Mouse (Mus musculus) induced T-regulatory cell, adult 2 months (primary cell): ENCODE measurements around the gene Gtdc1.

ENCODE experiments used
- DNase-seq: peaks from one replicate; pipeline ENCODE4 v3.0.0-alpha.2; 2012; ENCODE audit warnings: low read depth

Gtdc1 gene

GRCm38 (mm10) chr2:44583491-44583890 is 344.0 kb downstream of the Gtdc1 start:
- DNase-seq, result no peak

DNA sequence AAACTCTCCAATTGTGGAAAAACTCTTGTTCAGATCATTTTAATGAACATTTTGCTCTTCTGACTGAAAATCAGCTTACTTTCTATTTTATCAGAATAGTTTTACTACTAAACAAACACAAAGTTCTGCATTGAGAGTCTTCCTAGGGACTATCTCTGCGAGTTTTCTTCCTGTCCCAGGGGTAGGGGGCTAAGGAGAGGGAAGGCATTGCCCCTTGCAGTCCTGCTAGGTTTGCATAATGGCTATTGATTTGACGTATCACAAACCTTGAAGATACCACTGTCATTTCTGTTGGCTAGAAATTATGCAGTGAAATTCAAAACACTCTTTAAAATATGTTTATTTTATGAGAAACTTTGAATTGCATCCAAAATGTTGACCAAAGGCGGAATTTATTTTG is 355.6 kb downstream of the Gtdc1 start:
- DNase-seq, result no peak

GRCm38 (mm10) chr2:44571156-44571555 is 356.3 kb downstream of the Gtdc1 start:
- no peak for DNase-seq

GRCm38 (mm10) chr2:44569140-44569952 is 358.1 kb downstream of the Gtdc1 start:
- DNase-seq, result no peak

- no peak for DNase-seq
These were observed 362.4 kb downstream of the Gtdc1 start for GRCm38 (mm10) chr2:44564776-44565692.

DNA sequence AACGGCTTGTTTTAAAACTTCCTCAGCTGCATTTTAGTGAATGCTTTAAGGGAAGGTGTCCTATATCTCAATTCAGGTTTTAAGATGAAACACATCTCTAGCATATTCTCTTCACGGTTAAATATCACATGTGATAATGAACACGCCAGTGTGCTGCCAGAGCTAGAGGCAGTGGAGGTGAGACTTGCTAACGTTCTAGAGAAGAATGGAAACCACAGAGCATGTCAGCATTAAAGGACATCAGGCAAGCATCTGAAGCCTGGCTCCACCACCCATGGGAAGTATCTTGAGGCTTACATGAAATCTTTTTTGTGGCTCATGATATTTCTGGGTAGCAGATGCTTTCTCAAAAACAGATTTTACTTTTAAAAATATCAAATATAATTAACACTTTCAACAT is 365.7 kb downstream of the Gtdc1 start:
- DNase-seq, result no peak

DNA sequence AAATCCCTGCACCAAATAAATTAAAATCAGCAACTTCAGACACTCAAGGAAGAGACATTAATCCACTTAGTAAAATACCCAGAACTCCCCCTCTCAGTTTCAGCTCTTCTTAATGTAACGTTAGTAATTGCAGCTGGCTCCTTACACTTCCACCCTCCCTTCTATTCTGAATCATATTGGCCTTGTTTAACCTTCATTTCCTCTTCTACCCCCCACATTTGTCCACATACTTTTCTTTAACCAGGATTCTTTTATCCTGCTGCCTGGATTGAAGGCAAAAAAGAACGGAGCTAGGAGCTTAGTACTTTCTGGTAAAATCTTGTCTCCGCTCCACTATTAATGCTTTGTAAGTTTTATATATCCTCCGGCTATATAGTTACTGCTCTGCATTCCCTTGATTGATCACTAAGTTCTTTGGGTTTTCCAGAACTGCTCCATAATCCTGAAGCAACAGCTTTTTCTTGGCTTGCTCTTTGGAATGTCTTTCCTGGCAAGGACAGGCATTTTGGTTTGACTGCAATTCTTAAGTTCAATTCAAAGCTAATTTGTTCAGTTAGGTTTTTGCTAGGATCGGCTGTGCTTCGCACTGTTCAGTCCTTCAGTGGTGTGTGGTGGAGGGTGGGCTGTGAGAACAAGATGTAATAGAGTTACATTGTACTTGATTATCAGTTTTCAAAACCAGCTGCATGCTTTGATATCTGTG is 368.1 kb downstream of the Gtdc1 start:
- no peak for DNase-seq

GRCm38 (mm10) chr2:44557669-44558281 is 369.7 kb downstream of the Gtdc1 start:
- no peak for DNase-seq

DNA sequence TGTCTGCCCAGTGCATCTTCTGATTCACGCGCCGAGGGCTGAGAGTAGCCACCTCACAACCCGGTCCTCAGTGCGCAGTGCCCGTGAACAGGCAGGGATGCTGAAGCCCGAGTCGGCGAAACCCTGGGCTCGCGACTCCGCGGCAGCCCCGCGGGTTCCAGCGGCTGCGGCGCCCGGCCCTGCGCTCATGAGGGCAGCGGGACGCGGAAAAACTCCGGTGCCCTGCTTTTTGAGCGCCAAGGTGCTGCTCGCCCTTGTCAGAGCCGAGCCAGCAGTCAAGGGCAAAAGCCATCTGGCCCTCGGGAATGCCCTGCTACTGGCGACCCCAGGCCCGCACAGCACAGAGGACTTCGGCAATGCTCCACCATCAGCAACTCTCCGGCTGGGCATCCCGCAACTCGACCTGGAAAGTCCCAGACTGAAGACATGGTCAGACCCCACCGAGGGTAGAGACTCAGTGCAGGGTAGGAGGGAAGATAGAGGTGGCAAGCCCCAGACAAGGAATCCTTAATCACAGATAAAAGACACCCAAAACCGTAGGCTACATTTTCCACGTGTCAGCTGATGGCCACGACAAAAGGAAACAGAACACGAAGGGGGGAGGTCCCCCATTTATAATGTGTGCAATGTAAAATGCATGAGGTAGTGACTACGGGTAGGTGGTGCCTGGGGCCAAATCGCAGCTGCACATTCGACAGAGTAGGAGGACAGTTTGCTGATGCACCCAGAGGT is 370.4 kb downstream of the Gtdc1 start:
- DNase-seq, result peak; percentile 21

- no peak for DNase-seq
These were observed 372.7 kb downstream of the Gtdc1 start for GRCm38 (mm10) chr2:44554716-44555115.

DNA sequence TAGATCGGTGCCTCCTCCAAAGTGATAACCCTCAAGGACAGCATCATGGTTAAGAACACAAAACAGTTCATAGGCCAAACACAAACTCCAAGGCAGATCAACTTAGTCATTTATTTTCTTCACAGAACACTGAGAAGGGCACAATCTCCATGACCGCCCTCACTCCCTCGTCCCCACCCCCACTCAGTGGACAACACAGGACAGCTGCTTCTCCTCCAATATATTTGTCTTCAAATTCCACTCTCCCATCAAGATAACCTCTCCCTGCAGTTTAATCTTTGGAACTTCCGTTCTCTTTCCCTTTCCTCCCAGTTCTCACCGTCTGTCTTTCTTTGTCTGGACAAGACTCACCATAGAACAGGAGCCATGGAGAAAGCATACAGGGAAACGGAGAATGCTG is 378.1 kb downstream of the Gtdc1 start:
- DNase-seq, result no peak

DNA sequence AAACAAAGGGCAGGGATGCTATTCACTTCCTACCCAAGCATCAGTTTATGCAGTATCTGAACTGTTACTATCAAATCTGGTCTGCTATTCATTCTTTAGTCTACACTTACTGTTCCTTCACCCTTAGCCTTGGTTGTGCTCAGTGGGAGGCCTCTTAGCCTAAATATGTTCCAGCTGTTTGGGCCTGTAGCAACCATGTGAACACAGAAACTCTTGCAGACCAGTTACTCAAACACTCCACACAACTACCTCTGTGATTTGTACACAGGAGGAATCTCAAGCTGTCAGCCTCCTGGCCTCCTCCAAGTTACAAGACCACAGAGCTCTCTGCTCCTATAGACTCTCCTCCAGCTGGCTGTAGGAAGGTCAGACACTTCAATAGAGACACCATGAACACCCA is 384.7 kb downstream of the Gtdc1 start:
- no peak for DNase-seq

- no peak for DNase-seq
These were observed 385.7 kb downstream of the Gtdc1 start for GRCm38 (mm10) chr2:44541726-44542125.

GRCm38 (mm10) chr2:44540881-44541280 is 386.6 kb downstream of the Gtdc1 start:
- no peak for DNase-seq

DNA sequence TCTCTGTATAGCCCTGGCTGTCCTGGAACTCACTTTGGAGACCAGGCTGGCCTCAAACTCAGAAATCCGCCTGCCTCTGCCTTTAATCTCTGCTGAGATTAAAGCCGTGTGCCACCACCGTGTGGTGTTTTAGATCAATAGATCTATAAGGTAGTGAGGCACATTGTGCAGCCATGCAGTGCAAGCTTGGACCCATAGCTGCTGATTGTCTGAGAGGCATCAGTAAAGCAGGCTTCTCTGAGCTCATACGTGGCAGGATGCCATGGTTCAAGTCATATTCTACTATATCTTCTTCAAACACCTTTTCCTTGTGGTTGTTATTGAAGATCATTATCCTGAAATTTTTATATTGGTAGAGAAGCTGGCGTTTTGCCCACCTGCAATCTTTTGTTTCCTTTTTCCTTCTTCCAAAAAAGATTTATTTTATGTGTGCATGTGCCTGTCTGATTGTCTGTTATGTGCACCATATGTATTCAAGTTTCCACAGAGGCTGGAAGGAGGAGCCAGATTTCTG is 388.3 kb downstream of the Gtdc1 start:
- no peak for DNase-seq

- DNase-seq, result no peak
These were observed 389.3 kb downstream of the Gtdc1 start for GRCm38 (mm10) chr2:44538135-44538534.

DNA sequence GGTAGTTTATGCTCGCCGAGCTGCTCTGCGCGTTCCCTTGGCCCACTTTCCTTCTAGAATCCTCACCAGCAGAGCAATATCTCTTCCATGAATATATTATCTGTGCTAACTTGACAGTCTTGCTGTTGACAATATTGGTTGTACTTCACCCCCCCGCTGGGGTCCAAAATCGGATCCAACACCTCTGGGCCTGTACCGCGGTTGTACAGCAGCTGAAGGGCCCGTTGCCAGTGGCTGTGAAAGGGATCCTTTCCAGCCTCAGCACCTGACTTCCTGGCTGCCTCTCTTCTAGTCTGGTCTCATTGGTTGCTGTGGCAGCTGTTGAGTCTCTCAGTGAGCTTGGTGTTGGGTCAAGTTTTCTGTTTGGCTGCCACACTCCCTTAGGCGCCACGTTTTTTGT is 391.7 kb downstream of the Gtdc1 start:
- no peak for DNase-seq

- DNase-seq, result no peak
These were observed 392.3 kb downstream of the Gtdc1 start for GRCm38 (mm10) chr2:44535136-44535675.

DNA sequence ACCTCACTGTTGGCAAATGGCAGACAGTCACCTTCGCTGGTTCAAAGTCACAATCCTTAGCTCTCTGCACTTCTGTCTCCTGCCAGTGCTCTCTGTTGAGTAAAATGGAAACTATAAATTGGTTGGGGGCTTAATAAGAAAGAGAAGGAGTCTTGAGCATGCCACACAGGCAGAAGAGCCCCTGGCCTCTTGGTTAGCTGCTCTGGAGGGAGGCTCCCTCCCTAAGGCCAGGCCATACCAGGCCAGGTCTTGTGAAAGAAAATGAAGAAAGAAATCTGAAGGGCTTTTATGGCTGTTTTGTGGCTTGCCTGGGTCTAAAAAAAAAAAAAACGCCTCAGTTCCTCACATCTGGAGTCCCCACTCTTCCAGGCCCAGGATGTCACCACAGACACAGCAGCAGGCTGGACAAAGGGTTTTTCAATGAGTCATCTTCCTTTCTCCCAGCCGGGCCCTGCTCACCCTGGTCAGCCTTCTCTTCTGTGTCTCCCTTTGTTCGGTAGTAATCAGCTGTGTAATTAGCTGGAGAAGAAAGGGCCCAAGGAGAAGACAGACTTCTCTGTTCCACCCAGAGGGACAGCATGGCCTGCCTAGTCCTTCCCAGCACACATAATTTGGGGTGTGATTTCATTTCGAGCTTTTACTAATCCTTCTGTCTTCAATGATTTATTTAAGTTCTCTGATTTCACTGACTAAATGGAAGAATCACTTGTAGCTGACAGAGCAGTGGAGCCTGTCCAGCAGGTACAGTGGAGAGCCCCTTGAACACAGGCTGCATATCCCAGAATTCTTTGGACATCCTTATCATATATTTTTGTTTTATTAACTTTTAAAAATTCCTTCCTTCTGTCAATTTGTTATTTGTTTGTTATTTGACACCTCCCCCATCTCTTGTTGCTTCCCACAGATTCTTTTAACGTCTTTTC is 401.1 kb downstream of the Gtdc1 start:
- no peak for DNase-seq
